Comparison of ENCODE assay signal across 17 mouse cellular contexts in the genomic region with DNA sequence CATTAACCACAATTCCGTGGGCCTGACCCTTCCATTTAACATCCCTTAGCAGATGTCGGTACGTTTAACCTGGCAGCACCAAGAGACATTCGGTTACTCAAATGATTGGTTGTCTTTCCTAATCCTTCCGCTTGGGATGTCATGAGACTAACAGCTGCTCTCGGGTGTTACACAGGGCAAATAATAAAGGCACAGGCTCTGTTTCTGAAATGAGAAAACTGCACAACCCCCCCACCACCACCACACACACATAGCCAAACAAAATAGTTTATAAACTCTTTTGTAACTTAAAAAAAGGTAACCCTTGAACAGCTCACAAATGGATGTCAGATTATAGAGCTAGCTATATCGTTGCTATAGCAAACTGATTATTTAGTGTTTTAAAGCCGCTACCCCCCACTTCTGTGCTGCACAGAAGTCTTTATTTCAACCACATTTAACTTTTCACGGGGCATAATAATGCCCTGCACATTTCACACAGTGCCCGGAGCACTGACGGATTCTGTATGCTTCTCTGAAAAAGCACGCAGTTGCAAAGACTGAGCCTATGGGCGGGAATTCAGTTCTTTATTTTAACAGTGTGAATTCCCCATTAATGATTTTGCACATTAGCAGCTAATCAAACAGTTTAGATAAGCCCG.
DNase-seq lines count a peak whose midpoint lies in the region; ATAC-seq and TF ChIP-seq lines count a peak whose summit lies in the region.
"Had no signal": no experiment of that assay in that cellular context is flagged by ENCODE, and none has a peak within 500 bp of the region (broad histone marks: within the 10 kb centered on the region; RNA-seq: fewer than 3 reads in every experiment).

No protein-coding gene starts in this region.

- ATAC-seq in forebrain, embryonic 11.5 days (replicated peaks; ENCODE audit: low FRiP score), result peak; percentile 90
- ATAC-seq in midbrain, embryonic 11.5 days (ENCODE audit: low FRiP score), result peak; percentile 89
- ATAC-seq in neural tube, embryonic 15.5 days (ENCODE audit: low FRiP score), result peak; percentile 32; the same call in 1 of the 2 replicates
- ATAC-seq in intestine, postnatal 0 days, result no peak

- TF ChIP-seq CTCF in intestine, postnatal 0 days (IDR thresholded peaks at IDR 0.05; ENCODE audit: low read depth), result no peak

- H3K9me3 ChIP-seq in forebrain, embryonic 11.5 days (ENCODE audit: control insufficient read depth, low read length), result no peaks in the 10 kb centered on the region
- no peaks in the 10 kb centered on the region for H3K9me3 ChIP-seq in hindbrain, embryonic 10.5 days
- no peaks in the 10 kb centered on the region for H3K9me3 ChIP-seq in midbrain, embryonic 11.5 days (ENCODE audit: control insufficient read depth, low read length)
- no peaks in the 10 kb centered on the region for H3K9me3 ChIP-seq in neural tube, embryonic 15.5 days (replicated peaks)
- H3K9me3 ChIP-seq in intestine, postnatal 0 days (ENCODE audit: control insufficient read depth), result no peaks in the 10 kb centered on the region
- H3K9me3 ChIP-seq: heart, embryonic 13.5 days; limb, embryonic 10.5 days; stomach, embryonic 15.5 days had no signal

- no peaks in the 10 kb centered on the region for H3K27me3 ChIP-seq in forebrain, embryonic 11.5 days (ENCODE audit: control insufficient read depth, insufficient read depth, low read length)
- H3K27me3 ChIP-seq in hindbrain, embryonic 10.5 days (ENCODE audit: insufficient read depth, poor library complexity, severe bottlenecking), result no peaks in the 10 kb centered on the region
- no peaks in the 10 kb centered on the region for H3K27me3 ChIP-seq in midbrain, embryonic 11.5 days (ENCODE audit: control insufficient read depth, insufficient read depth, low read length)
- H3K27me3 ChIP-seq in neural tube, embryonic 15.5 days (replicated peaks), result no peaks in the 10 kb centered on the region
- no peaks in the 10 kb centered on the region for H3K27me3 ChIP-seq in intestine, postnatal 0 days (replicated peaks; ENCODE audit: control insufficient read depth, insufficient read depth, low read length)
- H3K27me3 ChIP-seq: heart, embryonic 13.5 days; stomach, embryonic 15.5 days had no signal

- H3K4me2 ChIP-seq in forebrain, embryonic 11.5 days (ENCODE audit: low read depth, low read length, severe bottlenecking), result 0 out of 2 replicates have a peak overlapping the region, but pooled peaks have one; percentile 18
- peak overlapping the region; percentile 1; the same call in 1 of the 2 replicates for H3K4me2 ChIP-seq in midbrain, embryonic 11.5 days
- no peak overlapping the region for H3K4me2 ChIP-seq in neural tube, embryonic 15.5 days
- no peak overlapping the region for H3K4me2 ChIP-seq in intestine, postnatal 0 days (replicated peaks; ENCODE audit: low read depth)
- H3K4me2 ChIP-seq: heart, embryonic 13.5 days; stomach, embryonic 15.5 days had no signal

- WGBS in forebrain, embryonic 11.5 days, result 15% methylated on average over 14 of the region's 14 CpGs
- 53% methylated on average over 14 of the region's 14 CpGs for WGBS in hindbrain, embryonic 10.5 days
- 31% methylated on average over 14 of the region's 14 CpGs for WGBS in midbrain, embryonic 11.5 days
- 16% methylated on average over 14 of the region's 14 CpGs for WGBS in neural tube, embryonic 15.5 days
- WGBS in intestine, postnatal 0 days, result 76% methylated on average over 14 of the region's 14 CpGs

- H3K4me3 ChIP-seq in forebrain, embryonic 11.5 days (ENCODE audit: low read depth, low read length), result no peak overlapping the region
- H3K4me3 ChIP-seq in hindbrain, embryonic 10.5 days, result no peak overlapping the region
- H3K4me3 ChIP-seq in midbrain, embryonic 11.5 days (ENCODE audit: low read depth, low read length), result no peak overlapping the region
- no peak overlapping the region for H3K4me3 ChIP-seq in neural tube, embryonic 15.5 days (replicated peaks)
- no peak overlapping the region for H3K4me3 ChIP-seq in intestine, postnatal 0 days (ENCODE audit: low read depth, low read length)
- H3K4me3 ChIP-seq: heart, embryonic 13.5 days; limb, embryonic 10.5 days; stomach, embryonic 15.5 days had no signal

- peak; percentile 51 for DNase-seq in forebrain, embryonic 11.5 days (ENCODE audit: low spot score)
- peak; percentile 6 for DNase-seq in hindbrain, embryonic 10.5 days (ENCODE audit: low spot score)
- peak; percentile 93 for DNase-seq in midbrain, embryonic 11.5 days (ENCODE audit: low spot score, missing footprints)
- DNase-seq in heart, postnatal 25 days (ENCODE audit: low spot score), result no peak
- no peak for DNase-seq in cerebellum, postnatal 4 days (ENCODE audit: low spot score in 2 of 2)
- DNase-seq: adrenal gland, postnatal 25 days; gastrocnemius, postnatal 10 days; kidney, postnatal 10 days; lung, postnatal 14 days; right cerebral cortex, postnatal 4 days; thymus, postnatal 36 days had no signal

- peak overlapping the region; percentile 1; the same call in 1 of the 2 replicates for H3K27ac ChIP-seq in forebrain, embryonic 11.5 days (ENCODE audit: low read depth, low read length)
- peak overlapping the region; percentile 66 for H3K27ac ChIP-seq in hindbrain, embryonic 10.5 days
- no peak overlapping the region for H3K27ac ChIP-seq in midbrain, embryonic 11.5 days (ENCODE audit: low read depth, low read length)
- H3K27ac ChIP-seq in neural tube, embryonic 15.5 days (replicated peaks), result no peak overlapping the region
- no peak overlapping the region for H3K27ac ChIP-seq in intestine, postnatal 0 days (ENCODE audit: low read depth, low read length)
- H3K27ac ChIP-seq: heart, embryonic 13.5 days; limb, embryonic 10.5 days; liver, embryonic 14.5 days; stomach, embryonic 15.5 days had no signal

- H3K9ac ChIP-seq in forebrain, embryonic 11.5 days (ENCODE audit: low read length), result no peak overlapping the region
- H3K9ac ChIP-seq in midbrain, embryonic 11.5 days (ENCODE audit: low read length), result no peak overlapping the region
- H3K9ac ChIP-seq in neural tube, embryonic 15.5 days (replicated peaks), result no peak overlapping the region
- H3K9ac ChIP-seq in intestine, postnatal 0 days (ENCODE audit: low read depth, low read length), result no peak overlapping the region
- H3K9ac ChIP-seq: heart, embryonic 13.5 days; liver, embryonic 14.5 days; stomach, embryonic 15.5 days had no signal

- intact Hi-C loops in heart, postnatal 25 days (cut with DNase I), result no loop called here

- no peaks in the 10 kb centered on the region for H3K36me3 ChIP-seq in forebrain, embryonic 11.5 days (ENCODE audit: control insufficient read depth, insufficient read depth, low read length)
- no peaks in the 10 kb centered on the region for H3K36me3 ChIP-seq in hindbrain, embryonic 10.5 days
- no peaks in the 10 kb centered on the region for H3K36me3 ChIP-seq in midbrain, embryonic 11.5 days (ENCODE audit: control insufficient read depth, insufficient read depth, low read length)
- H3K36me3 ChIP-seq in neural tube, embryonic 15.5 days, result no peaks in the 10 kb centered on the region
- H3K36me3 ChIP-seq in intestine, postnatal 0 days (ENCODE audit: control insufficient read depth, insufficient read depth), result no peaks in the 10 kb centered on the region
- H3K36me3 ChIP-seq: limb, embryonic 10.5 days; stomach, embryonic 15.5 days had no signal

- H3K4me1 ChIP-seq in forebrain, embryonic 11.5 days (replicated peaks; ENCODE audit: control insufficient read depth, insufficient read depth, low read length), result peaks cover 2% of the 10 kb centered on the region; the same call in 1 of the 2 replicates
- H3K4me1 ChIP-seq in hindbrain, embryonic 10.5 days (replicated peaks), result peaks cover 21% of the 10 kb centered on the region
- no peaks in the 10 kb centered on the region; the same call in 1 of the 2 replicates for H3K4me1 ChIP-seq in midbrain, embryonic 11.5 days (ENCODE audit: control insufficient read depth, insufficient read depth, low read length)
- peaks cover 7% of the 10 kb centered on the region for H3K4me1 ChIP-seq in neural tube, embryonic 15.5 days
- H3K4me1 ChIP-seq in intestine, postnatal 0 days (replicated peaks; ENCODE audit: control insufficient read depth, insufficient read depth, low read length), result no peaks in the 10 kb centered on the region
- H3K4me1 ChIP-seq: heart, embryonic 13.5 days; limb, embryonic 10.5 days; stomach, embryonic 15.5 days had no signal

Comparison
In these comparisons a context has a peak if more than half of its experiments do, and no peak if none do; other contexts are left out.
1. DNase-seq: peak in forebrain, embryonic 11.5 days (single experiment), hindbrain, embryonic 10.5 days (single experiment) and midbrain, embryonic 11.5 days (single experiment); none in heart, postnatal 25 days (single experiment) and cerebellum, postnatal 4 days (0 of 2).
2. H3K27ac ChIP-seq: peak in forebrain, embryonic 11.5 days (single experiment) and hindbrain, embryonic 10.5 days (single experiment); none in midbrain, embryonic 11.5 days (single experiment), neural tube, embryonic 15.5 days (single experiment) and intestine, postnatal 0 days (single experiment).
3. H3K4me2 ChIP-seq: peak in forebrain, embryonic 11.5 days (single experiment) and midbrain, embryonic 11.5 days (single experiment); none in neural tube, embryonic 15.5 days (single experiment) and intestine, postnatal 0 days (single experiment).